Comparison of ENCODE assay signal across 7 mouse cellular contexts in genomic region chr8:122547815-122548214, GRCm38 (mm10). TPM values are rescaled to one million over a fixed set of nuclear protein-coding genes. Genes with fewer than 3 reads are reported as not detected.
DNase-seq lines count a peak whose midpoint lies in the region; ATAC-seq and TF ChIP-seq lines count a peak whose summit lies in the region.

No protein-coding gene starts in this region.

- peak overlapping the region; percentile 86 for H3K4me3 ChIP-seq in G1E (ENCODE audit: low read depth, low read length)
- no peak overlapping the region; the same call in 1 of the 2 replicates for H3K4me3 ChIP-seq in intestine, embryonic 15.5 days (replicated peaks)
- no peak overlapping the region for H3K4me3 ChIP-seq in lung, postnatal 0 days (ENCODE audit: low read depth, low read length)
- H3K4me3 ChIP-seq in stomach, postnatal 0 days (ENCODE audit: low read depth, low read length) = no peak overlapping the region
- H3K4me3 ChIP-seq in forebrain, embryonic 13.5 days = no peak overlapping the region

- H3K4me2 ChIP-seq in intestine, embryonic 15.5 days (replicated peaks) = peak overlapping the region; percentile 92
- peak overlapping the region; percentile 84; the same call in 1 of the 2 replicates for H3K4me2 ChIP-seq in lung, postnatal 0 days (replicated peaks; ENCODE audit: low read depth, low read length)
- no peak overlapping the region; the same call in 1 of the 2 replicates for H3K4me2 ChIP-seq in stomach, postnatal 0 days (replicated peaks; ENCODE audit: low read depth)
- H3K4me2 ChIP-seq in forebrain, embryonic 13.5 days = no peak overlapping the region

- no peak for TF ChIP-seq CTCF in G1E (IDR thresholded peaks at IDR 0.05; ENCODE audit: low read depth, low read length)
- no peak; the same call in 1 of the 2 replicates for TF ChIP-seq CTCF in lung, postnatal 0 days (IDR thresholded peaks at IDR 0.05)
- TF ChIP-seq CTCF in stomach, postnatal 0 days (IDR thresholded peaks at IDR 0.05; ENCODE audit: low read depth) = no peak

- 35% methylated on average over 5 of the region's 5 CpGs for WGBS in intestine, embryonic 15.5 days
- 24% methylated on average over 5 of the region's 5 CpGs for WGBS in lung, postnatal 0 days
- 39% methylated on average over 5 of the region's 5 CpGs for WGBS in stomach, postnatal 0 days
- 37% methylated on average over 5 of the region's 5 CpGs for WGBS in forebrain, embryonic 13.5 days

- H3K4me1 ChIP-seq in G1E (ENCODE audit: insufficient read depth, low read depth, low read length) = peaks cover 82% of the 10 kb centered on the region
- peaks cover 50% of the 10 kb centered on the region for H3K4me1 ChIP-seq in intestine, embryonic 15.5 days (replicated peaks)
- peaks cover 28% of the 10 kb centered on the region for H3K4me1 ChIP-seq in lung, postnatal 0 days (ENCODE audit: insufficient read depth, low read depth, low read length)
- peaks cover 6% of the 10 kb centered on the region; the same call in 1 of the 2 replicates for H3K4me1 ChIP-seq in stomach, postnatal 0 days (replicated peaks; ENCODE audit: control insufficient read depth, insufficient read depth)
- H3K4me1 ChIP-seq in forebrain, embryonic 13.5 days = peaks cover 18% of the 10 kb centered on the region

- H3K9ac ChIP-seq in intestine, embryonic 15.5 days = 0 out of 2 replicates have a peak overlapping the region, but pooled peaks have one; percentile 6
- H3K9ac ChIP-seq in lung, postnatal 0 days (replicated peaks; ENCODE audit: low read depth) = 0 out of 2 replicates have a peak overlapping the region, but pooled peaks have one; percentile 16
- H3K9ac ChIP-seq in stomach, postnatal 0 days (ENCODE audit: low read length) = 0 out of 2 replicates have a peak overlapping the region, but pooled peaks have one; percentile 13
- H3K9ac ChIP-seq in forebrain, embryonic 13.5 days = no peak overlapping the region

- peak overlapping the region; percentile 56 for H3K27ac ChIP-seq in intestine, embryonic 15.5 days
- H3K27ac ChIP-seq in lung, postnatal 0 days (ENCODE audit: low read length) = peak overlapping the region; percentile 85
- peak overlapping the region; percentile 1 for H3K27ac ChIP-seq in stomach, postnatal 0 days (replicated peaks)
- H3K27ac ChIP-seq in forebrain, embryonic 13.5 days = no peak overlapping the region

- H3K36me3 ChIP-seq in G1E (replicated peaks) = peaks cover 56% of the 10 kb centered on the region
- H3K36me3 ChIP-seq in intestine, embryonic 15.5 days = no peaks in the 10 kb centered on the region
- H3K36me3 ChIP-seq in lung, postnatal 0 days (ENCODE audit: insufficient read depth, low read length) = no peaks in the 10 kb centered on the region
- no peaks in the 10 kb centered on the region for H3K36me3 ChIP-seq in stomach, postnatal 0 days (ENCODE audit: control insufficient read depth, insufficient read depth, low read length)
- H3K36me3 ChIP-seq in forebrain, embryonic 13.5 days (ENCODE audit: poor library complexity, severe bottlenecking) = no peaks in the 10 kb centered on the region

- no peaks in the 10 kb centered on the region for H3K27me3 ChIP-seq in G1E (ENCODE audit: insufficient read depth, low read length)
- no peaks in the 10 kb centered on the region for H3K27me3 ChIP-seq in intestine, embryonic 15.5 days (replicated peaks)
- H3K27me3 ChIP-seq in lung, postnatal 0 days (replicated peaks; ENCODE audit: insufficient read depth, low read length) = no peaks in the 10 kb centered on the region
- H3K27me3 ChIP-seq in stomach, postnatal 0 days (ENCODE audit: control insufficient read depth, insufficient read depth, low read length) = no peaks in the 10 kb centered on the region
- peaks cover 47% of the 10 kb centered on the region for H3K27me3 ChIP-seq in forebrain, embryonic 13.5 days

- no peak for TF ChIP-seq EP300 in lung, postnatal 0 days (IDR thresholded peaks at IDR 0.05)
- no peak for TF ChIP-seq EP300 in stomach, postnatal 0 days (optimal IDR thresholded peaks at IDR 0.05)

- DNase-seq in G1E (ENCODE audit: low spot score) (peak; percentile 86), adipocyte (ENCODE audit: low spot score) (no peak)
- peak; percentile 75 for DNase-seq in c-Kit-positive CD71-positive TER-119-positive erythroid progenitor cells, embryonic 14.5 days (ENCODE audit: low spot score)
- peak; percentile 77 for DNase-seq in lung, postnatal 0 days (ENCODE audit: low spot score)
- no peak for DNase-seq in stomach, postnatal 0 days (ENCODE audit: low spot score)

- 0 out of 2 replicates have a peak, but pooled peaks cover 2% of the 10 kb centered on the region for H3K9me3 ChIP-seq in G1E (replicated peaks)
- H3K9me3 ChIP-seq in intestine, embryonic 15.5 days = no peaks in the 10 kb centered on the region
- no peaks in the 10 kb centered on the region for H3K9me3 ChIP-seq in lung, postnatal 0 days (ENCODE audit: low read length)
- no peaks in the 10 kb centered on the region for H3K9me3 ChIP-seq in stomach, postnatal 0 days (ENCODE audit: control insufficient read depth, low read length)
- no peaks in the 10 kb centered on the region for H3K9me3 ChIP-seq in forebrain, embryonic 13.5 days (replicated peaks)

- peak; percentile 76 for ATAC-seq in G1E (ENCODE audit: extremely low read depth, insufficient number of reproducible peaks, low FRiP score, poor library complexity, severe bottlenecking)
- peak; percentile 5; the same call in 1 of the 2 replicates for ATAC-seq in intestine, embryonic 15.5 days
- no peak for ATAC-seq in lung, postnatal 0 days
- no peak for ATAC-seq in stomach, postnatal 0 days (ENCODE audit: low FRiP score, low TSS enrichment)
- ATAC-seq in forebrain, embryonic 13.5 days = no peak

RNA-seq across cellular contexts. Expression of gene Piezo1, which starts 3.3 kb away (rescaled TPM):
- total RNA-seq in G1E (2014; fragmentation: Nextera tagmentation) (77.0 and 95.3 TPM in 2 replicates), G1E (2017) (24.9 and 26.0 TPM in 2 replicates)
- 69.6 and 79.4 TPM in 2 replicates for polyA plus RNA-seq in G1E (2012)
- 10.8 and 12.2 TPM in 2 replicates for polyA plus RNA-seq in intestine, embryonic 15.5 days (2015; fragmentation: Nextera tagmentation; extraction: Ambion mirVana)
- 27.3 and 31.3 TPM in 2 replicates for polyA plus RNA-seq in lung, postnatal 0 days (2015; fragmentation: Nextera tagmentation; extraction: Ambion mirVana)
- 7.0 and 8.2 TPM in 2 replicates for polyA plus RNA-seq in stomach, postnatal 0 days (2015; fragmentation: Nextera tagmentation; extraction: Ambion mirVana)
- 1.4 and 2.0 TPM in 2 replicates for polyA plus RNA-seq in forebrain, embryonic 13.5 days (2015; fragmentation: Nextera tagmentation; extraction: Ambion mirVana)

RNA-seq across cellular contexts. Expression of gene Cdt1, which starts 20.0 kb away (rescaled TPM):
- total RNA-seq in G1E (2014; fragmentation: Nextera tagmentation) (70.8 and 71.7 TPM in 2 replicates), G1E (2017) (46.9 and 49.9 TPM in 2 replicates)
- polyA plus RNA-seq in G1E (2012) = 375 and 441 TPM in 2 replicates
- polyA plus RNA-seq in intestine, embryonic 15.5 days (2015; fragmentation: Nextera tagmentation; extraction: Ambion mirVana) = 40.3 and 41.8 TPM in 2 replicates
- 7.4 and 7.7 TPM in 2 replicates for polyA plus RNA-seq in lung, postnatal 0 days (2015; fragmentation: Nextera tagmentation; extraction: Ambion mirVana)
- polyA plus RNA-seq in stomach, postnatal 0 days (2015; fragmentation: Nextera tagmentation; extraction: Ambion mirVana) = 11.8 TPM in 2 replicates
- polyA plus RNA-seq in forebrain, embryonic 13.5 days (2015; fragmentation: Nextera tagmentation; extraction: Ambion mirVana) = 29.1 and 32.3 TPM in 2 replicates

RNA-seq across cellular contexts. Expression of gene Aprt, which starts 28.9 kb away (rescaled TPM):
- total RNA-seq in G1E (2014; fragmentation: Nextera tagmentation) (110 and 112 TPM in 2 replicates), G1E (2017) (100.0 and 146 TPM in 2 replicates)
- polyA plus RNA-seq in G1E (2012) = 207 and 389 TPM in 2 replicates
- polyA plus RNA-seq in intestine, embryonic 15.5 days (2015; fragmentation: Nextera tagmentation; extraction: Ambion mirVana) = 545 and 612 TPM in 2 replicates
- polyA plus RNA-seq in lung, postnatal 0 days (2015; fragmentation: Nextera tagmentation; extraction: Ambion mirVana) = 203 and 206 TPM in 2 replicates
- polyA plus RNA-seq in stomach, postnatal 0 days (2015; fragmentation: Nextera tagmentation; extraction: Ambion mirVana) = 311 and 314 TPM in 2 replicates
- polyA plus RNA-seq in forebrain, embryonic 13.5 days (2015; fragmentation: Nextera tagmentation; extraction: Ambion mirVana) = 193 and 198 TPM in 2 replicates

Comparison
In these comparisons a context has a peak if more than half of its experiments do, and no peak if none do; other contexts are left out.
1. ATAC-seq: peak in G1E (single experiment) and intestine, embryonic 15.5 days (single experiment); none in lung, postnatal 0 days (single experiment), stomach, postnatal 0 days (single experiment) and forebrain, embryonic 13.5 days (single experiment).
2. DNase-seq: peak in G1E (single experiment), c-Kit-positive CD71-positive TER-119-positive erythroid progenitor cells, embryonic 14.5 days (single experiment) and lung, postnatal 0 days (single experiment); none in stomach, postnatal 0 days (single experiment) and adipocyte (single experiment).
3. H3K4me2 ChIP-seq: peak in intestine, embryonic 15.5 days (single experiment) and lung, postnatal 0 days (single experiment); none in stomach, postnatal 0 days (single experiment) and forebrain, embryonic 13.5 days (single experiment).